Mouse (Mus musculus): ENCODE results near the gene Spns2. TPM values are rescaled to one million over a fixed set of nuclear protein-coding genes. Genes with fewer than 3 reads are reported as not detected.

The Spns2 gene
- total RNA-seq, 2 experiments from 2014 or later, result 16.5 to 16.8 TPM

Other genes with a start within 250 kb of the Spns2 start
- not detected for gene Slc13a5, start 222.7 kb downstream of the Spns2 start, total RNA-seq (2021)
- 10 to 100 TPM in 1 of 2 experiments, 1 to 10 TPM in 1; 8.9 to 10.7 TPM for gene Xaf1, start 188.3 kb downstream of the Spns2 start, total RNA-seq (2021)
- not detected for gene Fbxo39, start 175.5 kb downstream of the Spns2 start, total RNA-seq (2021)
- under 1 TPM in 1 of 2 experiments, not detected in 1; 0.26 TPM for gene Tekt1, start 127.5 kb downstream of the Spns2 start, total RNA-seq (2021)
- 10 to 100 TPM; 27.1 to 30.5 TPM for gene Smtnl2, start 78.2 kb downstream of the Spns2 start, total RNA-seq (2021)
- gene Ggt6, start 54.4 kb downstream of the Spns2 start, total RNA-seq (2021), result under 1 TPM in 1 of 2 experiments, not detected in 1; 0.39 TPM
- 10 to 100 TPM; 38.0 to 38.4 TPM for gene Mybbp1a, start 48.5 kb downstream of the Spns2 start, total RNA-seq (2021)
- under 1 TPM in 1 of 2 experiments, not detected in 1; 0.10 TPM for gene Spns3, start 60.6 kb upstream of the Spns2 start, total RNA-seq (2021)
- 10 to 100 TPM; 54.9 to 60.6 TPM for gene Ube2g1, start 117.4 kb upstream of the Spns2 start, total RNA-seq (2021)
- gene Ankfy1, start 200.1 kb upstream of the Spns2 start, total RNA-seq (2021), result 10 to 100 TPM; 21.4 to 21.9 TPM